Mouse (Mus musculus) ovary, adult 18-20 months (tissue): Measurements from ENCODE around the gene Sntb2.
"Not testable (repeated sequence)": the region's sequence is repeated elsewhere in the genome, so short reads cannot be mapped to it uniquely, and the experiment has no call there.

Experiments used
- DNase-seq: peaks from one replicate; pipeline ENCODE4 v3.0.0; 2022; ENCODE audit warnings: low spot score, mixed read lengths

Sntb2 gene

GRCm38 (mm10) chr8:106935324-106935869, at the start of gene Sntb2:
Sntb2 (plus strand) TSS chr8:106935750.
- DNase-seq = peak; percentile 86

GRCm38 (mm10) chr8:106887336-106888189, 48.0 kb upstream of the Sntb2 start:
- DNase-seq = no peak

- no peak for DNase-seq
Observed at GRCm38 (mm10) chr8:106888803-106889202, 46.7 kb upstream of the Sntb2 start.

- peak; percentile 50 for DNase-seq
Observed at GRCm38 (mm10) chr8:106892210-106892805, 43.2 kb upstream of the Sntb2 start.

- no peak for DNase-seq
Observed at GRCm38 (mm10) chr8:106892806-106893451, 42.6 kb upstream of the Sntb2 start.

- peak; percentile 76 for DNase-seq
Observed at GRCm38 (mm10) chr8:106893481-106894156, 41.9 kb upstream of the Sntb2 start, which contains the start of gene Utp4. Utp4 (plus strand) TSS chr8:106893636.

- DNase-seq = no peak
Observed at GRCm38 (mm10) chr8:106899473-106899872, 36.1 kb upstream of the Sntb2 start.

GRCm38 (mm10) chr8:106905727-106906480, 29.6 kb upstream of the Sntb2 start:
- peak; percentile 50 for DNase-seq

- DNase-seq = no peak
Observed at GRCm38 (mm10) chr8:106906635-106907034, 28.9 kb upstream of the Sntb2 start.

- DNase-seq = no peak
Observed at GRCm38 (mm10) chr8:106907450-106907849, 28.1 kb upstream of the Sntb2 start.

GRCm38 (mm10) chr8:106908291-106908690, 27.3 kb upstream of the Sntb2 start:
- DNase-seq = no peak

GRCm38 (mm10) chr8:106913631-106914030, 21.9 kb upstream of the Sntb2 start:
- DNase-seq = no peak

GRCm38 (mm10) chr8:106919721-106920394, 15.7 kb upstream of the Sntb2 start:
- no peak for DNase-seq

GRCm38 (mm10) chr8:106920395-106920741, 15.2 kb upstream of the Sntb2 start:
- DNase-seq = no peak

- no peak for DNase-seq
Observed at GRCm38 (mm10) chr8:106924057-106924456, 11.5 kb upstream of the Sntb2 start.

GRCm38 (mm10) chr8:106924904-106925349, 10.6 kb upstream of the Sntb2 start:
- no peak for DNase-seq

- DNase-seq = no peak
Observed at GRCm38 (mm10) chr8:106925446-106925845, 10.1 kb upstream of the Sntb2 start.

GRCm38 (mm10) chr8:106927247-106927646, 8.3 kb upstream of the Sntb2 start:
- no peak for DNase-seq

- not testable (repeated sequence) for DNase-seq
Observed at GRCm38 (mm10) chr8:106928182-106928581, 7.4 kb upstream of the Sntb2 start.

- DNase-seq = peak; percentile 70
Observed at GRCm38 (mm10) chr8:106929155-106929913, 6.2 kb upstream of the Sntb2 start.
